Mouse (Mus musculus) kidney, postnatal 4 days (tissue): ENCODE data around the gene Srrd.
"Not testable (repeated sequence)": the region's sequence is repeated elsewhere in the genome, so short reads cannot be mapped to it uniquely, and the experiment has no call there.

Source experiments
- DNase-seq, 2 experiments: peaks; one replicate each; pipeline ENCODE4 v3.0.0; 2021; ENCODE audit warnings: mixed read lengths in 2 of 2

The Srrd gene

DNA sequence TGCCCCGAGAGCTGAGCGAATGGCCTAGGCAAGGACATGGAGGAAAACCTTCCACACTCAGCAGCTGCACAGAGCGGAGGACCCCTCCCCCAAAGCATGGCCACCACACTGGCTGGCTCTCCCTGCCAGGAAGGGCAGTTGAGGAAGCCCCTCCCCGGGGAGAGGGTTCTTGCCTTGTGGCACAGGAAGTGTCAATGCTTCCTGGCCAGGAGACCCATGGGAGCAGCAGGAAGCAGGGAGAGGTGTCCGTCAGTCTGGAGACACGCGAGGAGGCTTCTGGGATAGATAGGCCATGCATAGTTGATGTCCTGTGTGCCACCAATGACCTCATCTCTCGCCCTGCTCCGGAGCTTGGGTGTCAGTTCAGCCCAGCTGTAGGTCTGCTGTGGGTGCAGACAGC is 13.5 kb upstream of the Srrd start:
- DNase-seq: peak in 1 of 2 experiments; percentile 31

DNA sequence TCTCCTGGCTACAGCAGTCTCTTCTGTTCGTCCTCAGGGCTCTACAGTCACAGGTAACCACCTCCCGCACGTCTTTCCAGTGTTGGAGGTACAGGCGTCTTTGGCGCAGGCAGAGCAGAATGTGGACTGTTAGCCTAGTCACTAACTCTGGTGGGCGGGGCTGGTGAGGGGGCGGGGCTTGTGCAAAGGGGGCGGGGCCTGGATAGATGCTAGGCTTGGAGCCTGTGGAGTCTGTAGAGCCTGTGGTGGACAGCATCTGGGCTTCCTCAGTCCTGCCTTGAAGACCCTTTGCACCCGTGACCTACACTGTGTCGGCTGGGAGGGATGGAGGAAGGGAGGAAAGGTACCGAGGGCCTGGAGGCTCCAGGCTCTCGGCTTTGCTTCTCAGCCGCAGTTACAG is 13.1 kb upstream of the Srrd start, which contains the start of gene Gm6583:
Gm6583 (minus strand) TSS at position 124 of the 400 bp plus-strand sequence.
- no peak for DNase-seq

- DNase-seq: no peak
Measured at GRCm38 (mm10) chr5:112355493-112355892, 12.7 kb upstream of the Srrd start.

GRCm38 (mm10) chr5:112349169-112349568 is 6.3 kb upstream of the Srrd start:
- DNase-seq: no peak

- no peak for DNase-seq
Measured at GRCm38 (mm10) chr5:112346211-112346965, 3.5 kb upstream of the Srrd start.

GRCm38 (mm10) chr5:112344092-112344960 is 1.5 kb upstream of the Srrd start:
- no peak for DNase-seq

DNA sequence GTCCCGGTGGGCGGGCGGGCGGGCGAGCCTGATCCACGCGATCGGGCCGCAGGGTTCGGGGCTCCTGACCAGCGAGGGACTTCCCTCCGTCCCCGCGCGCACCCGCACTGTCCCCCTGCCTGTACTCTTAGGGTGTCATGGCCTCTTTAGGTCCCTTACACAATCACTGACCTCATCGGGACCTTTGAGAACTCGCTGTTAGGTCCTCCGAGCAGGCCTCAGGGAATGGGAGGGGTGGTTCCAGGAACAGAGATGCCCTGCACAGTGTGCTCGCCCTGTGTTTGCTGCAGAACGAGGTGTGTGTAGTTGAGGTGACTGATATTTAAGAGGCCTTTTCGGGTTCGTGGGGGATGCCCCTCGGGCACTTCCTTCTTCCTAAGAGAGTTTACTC is 360 bp upstream of the Srrd start:
- no peak for DNase-seq

GRCm38 (mm10) chr5:112339215-112339614 is 3.6 kb downstream of the Srrd start:
- no peak for DNase-seq

DNA sequence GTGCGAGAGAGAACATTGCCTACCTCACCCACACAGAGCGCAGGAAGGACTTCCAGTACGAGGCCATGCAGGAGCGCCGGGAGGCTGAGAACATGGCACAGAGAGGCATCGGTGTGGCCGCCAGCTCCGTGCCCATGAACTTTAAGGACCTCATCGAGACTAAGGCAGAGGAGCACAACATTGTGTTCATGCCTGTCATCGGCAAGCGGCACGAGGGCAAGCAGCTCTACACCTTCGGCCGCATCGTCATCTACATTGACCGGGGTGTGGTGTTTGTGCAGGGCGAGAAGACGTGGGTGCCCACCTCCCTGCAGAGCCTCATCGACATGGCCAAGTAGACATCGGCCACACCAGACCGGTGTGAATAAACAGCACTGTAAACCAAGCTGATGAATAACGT is 5.8 kb downstream of the Srrd start:
- no peak for DNase-seq

GRCm38 (mm10) chr5:112335473-112335872 is 7.4 kb downstream of the Srrd start:
- peak; percentile 77 to 81 for DNase-seq

DNA sequence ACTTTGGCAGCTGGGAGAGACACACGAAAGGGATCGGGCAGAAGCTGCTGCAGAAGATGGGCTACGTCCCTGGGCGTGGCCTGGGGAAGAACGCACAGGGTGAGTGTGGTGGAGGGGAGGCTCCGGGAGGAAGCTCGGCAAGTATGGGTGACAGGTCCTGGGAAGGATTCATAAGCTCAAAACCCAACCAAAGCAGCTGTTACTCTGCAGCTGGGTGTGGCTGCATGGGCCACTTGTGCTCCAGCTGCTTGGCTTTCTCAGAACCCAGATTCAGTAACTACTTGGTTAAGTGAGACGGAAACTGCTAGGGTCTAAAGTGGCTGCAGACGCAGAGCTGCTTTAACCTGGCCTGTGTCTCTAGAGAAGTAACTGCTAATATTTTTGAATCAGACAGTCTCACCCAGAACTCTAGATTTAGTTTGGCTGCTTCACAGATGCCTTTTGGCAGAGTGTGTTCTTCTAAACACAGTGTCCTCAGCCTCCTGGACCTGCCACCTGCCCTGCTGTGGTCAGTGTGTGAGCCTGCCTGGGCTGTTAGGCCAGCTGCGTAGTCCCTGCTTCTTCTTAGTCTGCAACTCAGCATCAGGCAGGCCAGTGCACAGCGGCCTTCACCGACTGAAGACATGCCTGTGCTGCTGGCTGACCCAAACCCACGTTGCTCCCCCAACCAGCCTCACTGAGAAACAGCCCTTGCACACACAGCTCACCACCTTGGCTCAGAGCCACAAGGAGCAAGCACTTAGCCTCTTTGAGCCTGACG is 12.9 kb downstream of the Srrd start:
- no peak for DNase-seq

DNA sequence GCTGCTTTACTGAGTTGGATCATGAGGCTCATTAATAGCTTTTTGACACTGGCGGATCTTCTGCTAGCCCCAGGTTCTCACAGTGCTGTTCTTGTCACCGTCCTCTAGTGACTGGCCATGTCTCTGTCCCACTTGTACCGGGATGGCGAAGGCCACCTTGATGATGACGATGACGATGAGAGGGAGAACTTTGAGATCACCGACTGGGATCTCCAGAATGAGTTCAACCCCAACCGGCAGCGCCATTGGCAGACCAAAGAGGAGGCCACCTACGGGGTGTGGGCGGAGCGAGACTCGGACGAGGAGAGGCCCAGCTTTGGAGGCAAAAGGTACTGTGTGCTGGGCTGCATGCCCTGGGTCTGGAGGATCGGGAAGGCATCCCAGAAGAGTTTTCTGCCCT is 15.0 kb downstream of the Srrd start:
- DNase-seq: no peak

DNA sequence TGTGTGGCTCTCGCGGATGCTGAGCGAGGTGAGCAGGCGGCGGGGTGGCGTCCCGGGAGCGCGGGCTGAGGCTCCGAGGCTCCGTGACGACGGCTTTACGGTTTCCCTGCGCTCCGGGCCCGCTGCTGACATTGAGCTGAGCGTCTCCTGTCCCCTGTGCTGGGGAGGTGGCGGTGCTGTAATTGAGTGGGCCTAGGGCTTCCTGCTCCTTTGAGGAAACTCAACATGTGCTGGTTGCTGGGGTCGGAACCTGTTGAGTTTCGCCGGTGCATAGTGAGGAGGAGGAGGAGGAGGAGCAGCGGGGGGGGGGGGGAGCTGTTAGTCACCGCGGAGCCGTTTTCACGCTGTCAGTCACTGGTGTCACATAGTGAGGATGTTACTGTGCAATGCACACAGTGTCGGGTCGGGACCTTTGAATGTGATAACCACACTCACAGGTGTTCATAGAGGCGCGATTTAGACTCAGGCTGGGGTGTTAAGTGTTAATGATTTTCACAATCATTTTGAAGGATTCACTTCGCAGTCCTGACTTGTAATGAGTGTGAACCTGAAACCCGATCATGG is 16.3 kb downstream of the Srrd start:
- DNase-seq: no peak

GRCm38 (mm10) chr5:112325546-112326445 is 17.0 kb downstream of the Srrd start, which contains the start of gene Tfip11:
Tfip11 (plus strand) TSS chr5:112326358.
- peak; percentile 98 for DNase-seq

DNA sequence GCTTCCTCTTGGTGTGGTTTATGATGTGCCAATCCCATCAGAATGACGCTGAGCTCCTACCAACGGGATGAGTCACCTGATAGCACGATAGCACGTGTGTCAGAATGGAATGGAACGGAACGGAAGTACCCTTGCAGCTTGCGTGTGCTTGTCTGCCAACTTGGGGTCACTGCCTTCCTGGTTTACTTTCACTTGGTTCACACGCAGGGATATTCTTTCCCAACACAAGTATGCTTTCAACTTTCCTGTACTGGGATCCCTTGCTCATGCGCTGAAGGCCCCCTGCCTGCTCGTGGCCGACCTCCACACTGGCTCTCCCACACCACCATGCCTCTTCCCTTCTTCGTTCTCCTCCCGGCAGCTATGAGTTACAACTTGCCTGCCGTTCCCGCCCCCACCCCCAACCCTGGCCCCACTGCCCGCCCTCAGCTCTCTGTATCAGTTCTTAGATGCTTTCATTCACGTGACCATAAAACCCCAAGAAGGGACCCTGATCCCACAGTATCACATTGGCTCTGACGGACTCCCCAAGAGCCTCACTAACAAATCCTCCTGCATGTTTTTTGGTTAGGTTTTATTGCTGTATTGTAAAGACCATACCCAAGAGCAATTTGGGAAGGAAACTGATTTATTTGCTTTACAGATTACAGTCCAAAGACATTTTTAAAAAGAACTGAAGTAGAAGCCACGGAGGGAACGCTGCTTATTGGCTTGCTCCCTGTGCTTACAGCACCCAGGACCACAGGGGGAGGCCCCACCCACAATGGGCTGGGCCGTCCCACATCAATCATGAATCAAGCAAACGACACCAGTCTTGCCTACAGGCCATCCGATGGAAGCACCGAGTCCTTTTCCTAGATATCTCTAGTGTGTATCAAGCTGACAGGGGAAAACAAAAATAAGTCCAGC is 17.9 kb downstream of the Srrd start:
- DNase-seq: peak; percentile 70 to 79

GRCm38 (mm10) chr5:112323246-112323645 is 19.6 kb downstream of the Srrd start:
- no peak for DNase-seq

GRCm38 (mm10) chr5:112321376-112321775 is 21.5 kb downstream of the Srrd start:
- no peak for DNase-seq

- no peak for DNase-seq
Measured at GRCm38 (mm10) chr5:112320936-112321335, 21.9 kb downstream of the Srrd start.

GRCm38 (mm10) chr5:112320379-112320778 is 22.5 kb downstream of the Srrd start:
- DNase-seq: no peak

GRCm38 (mm10) chr5:112319343-112319742 is 23.5 kb downstream of the Srrd start:
- DNase-seq: not testable (repeated sequence)

- peak; percentile 43 to 68 for DNase-seq
Measured at GRCm38 (mm10) chr5:112317328-112317727, 25.5 kb downstream of the Srrd start.
